Mouse (Mus musculus) central nervous system, embryonic 11.5 days (tissue): ENCODE data around the gene Fcer1g. TPM values are rescaled to one million over a fixed set of nuclear protein-coding genes. Genes with fewer than 3 reads are reported as not detected.

Experiments
- polyA plus RNA-seq: library from polyadenylated mRNA; depleted of rRNA; stranded (reverse); fragments of >200 nt; gene quantifications from 2 replicates; pipeline ENCODE4 v1.2.3, GENCODE M21; 2012; rRNA removed

The Fcer1g gene
- polyA plus RNA-seq = 12.5 and 17.5 TPM in 2 replicates

DNA sequence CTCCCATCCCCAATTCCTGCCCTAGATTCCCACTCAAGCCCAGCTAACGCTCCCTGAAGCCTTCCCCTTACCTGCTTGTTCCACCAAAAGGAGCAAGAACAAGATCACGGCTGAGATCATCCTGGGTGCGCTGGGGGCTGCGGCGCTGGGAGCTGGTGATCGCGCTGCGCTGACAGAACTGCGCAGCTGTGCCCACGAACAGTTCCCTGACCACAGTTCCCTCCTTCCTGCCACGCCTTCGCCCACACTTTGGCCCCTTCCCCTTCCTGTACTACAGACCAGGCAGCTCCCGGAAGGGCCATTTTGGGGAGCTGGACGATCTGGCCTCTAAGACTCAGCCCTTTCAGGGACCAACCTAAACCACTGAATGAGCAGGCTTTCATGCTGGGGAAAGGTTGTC lies at the start of gene Fcer1g:
Gene Fcer1g, minus strand, starts transcription at position 240 of the 400 bp plus-strand sequence.

DNA sequence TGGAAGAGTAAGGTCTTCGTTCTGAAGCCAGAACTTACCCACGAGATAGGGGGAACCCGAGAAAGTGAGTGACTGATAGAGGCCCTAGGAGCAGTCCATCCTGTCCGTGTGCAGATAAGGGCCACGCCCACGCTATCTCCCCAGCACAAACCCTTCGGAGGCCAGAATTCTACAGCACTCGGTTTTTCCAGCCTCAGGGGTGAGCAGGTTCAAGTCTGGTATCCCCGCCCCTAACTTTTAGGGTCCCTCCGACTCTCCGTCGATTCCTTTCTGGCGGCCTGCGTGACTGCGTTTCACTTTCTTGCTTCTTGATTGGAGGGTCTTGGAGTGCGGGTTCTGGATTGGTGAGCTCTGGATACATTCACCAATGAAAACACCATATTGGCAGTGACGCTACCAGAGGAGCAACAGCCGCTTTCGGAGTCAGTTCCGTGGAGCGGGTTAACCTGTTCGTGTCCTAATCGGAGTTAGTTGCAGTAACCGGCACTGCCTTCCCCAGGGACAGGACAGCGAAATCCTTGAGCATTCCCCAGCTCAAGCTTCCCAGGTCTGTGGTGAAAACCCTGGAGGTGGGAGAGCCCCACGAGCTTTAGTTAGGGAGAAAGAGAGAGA lies 46.9 kb upstream of the Fcer1g start, which contains the start of gene Ppox:
Gene Ppox, minus strand, starts transcription at position 271 of the 612 bp plus-strand sequence.

DNA sequence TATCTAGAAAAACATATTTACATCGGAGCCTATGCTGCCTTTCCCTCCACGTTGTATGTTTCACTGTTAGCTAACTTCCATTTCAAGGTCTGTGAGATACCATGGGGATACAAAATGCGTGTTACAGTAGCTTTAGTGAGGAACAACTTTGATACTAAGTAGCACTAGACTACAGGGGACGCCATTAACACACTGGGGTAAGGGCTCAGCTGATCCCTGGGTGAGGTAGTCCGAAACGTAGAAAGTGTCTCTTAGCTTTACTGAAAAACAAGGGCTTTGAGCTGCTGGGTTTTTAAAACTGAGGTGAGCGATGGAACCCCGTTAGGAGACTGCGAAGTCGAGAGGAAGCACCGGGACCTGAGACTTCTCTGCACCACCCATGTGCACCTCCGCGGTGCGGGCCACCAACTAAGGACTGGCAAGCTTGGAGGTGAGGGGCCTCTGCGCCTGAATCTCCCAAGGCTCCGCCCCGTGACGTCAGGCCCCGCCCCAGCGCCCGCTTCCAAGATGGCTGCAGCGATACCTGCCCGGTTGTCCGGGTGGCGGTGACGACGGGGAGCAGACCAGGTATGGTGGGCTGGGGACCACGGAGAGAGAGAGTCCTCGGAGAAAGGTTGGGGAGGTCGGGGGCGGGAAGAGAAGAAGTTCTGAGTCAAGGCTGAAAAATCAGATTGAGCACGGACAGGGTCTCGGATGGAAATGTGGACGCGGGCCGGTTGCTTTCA lies 35.8 kb upstream of the Fcer1g start, which contains the start of gene B4galt3:
Gene B4galt3, plus strand, starts transcription at position 481 of the 725 bp plus-strand sequence.

DNA sequence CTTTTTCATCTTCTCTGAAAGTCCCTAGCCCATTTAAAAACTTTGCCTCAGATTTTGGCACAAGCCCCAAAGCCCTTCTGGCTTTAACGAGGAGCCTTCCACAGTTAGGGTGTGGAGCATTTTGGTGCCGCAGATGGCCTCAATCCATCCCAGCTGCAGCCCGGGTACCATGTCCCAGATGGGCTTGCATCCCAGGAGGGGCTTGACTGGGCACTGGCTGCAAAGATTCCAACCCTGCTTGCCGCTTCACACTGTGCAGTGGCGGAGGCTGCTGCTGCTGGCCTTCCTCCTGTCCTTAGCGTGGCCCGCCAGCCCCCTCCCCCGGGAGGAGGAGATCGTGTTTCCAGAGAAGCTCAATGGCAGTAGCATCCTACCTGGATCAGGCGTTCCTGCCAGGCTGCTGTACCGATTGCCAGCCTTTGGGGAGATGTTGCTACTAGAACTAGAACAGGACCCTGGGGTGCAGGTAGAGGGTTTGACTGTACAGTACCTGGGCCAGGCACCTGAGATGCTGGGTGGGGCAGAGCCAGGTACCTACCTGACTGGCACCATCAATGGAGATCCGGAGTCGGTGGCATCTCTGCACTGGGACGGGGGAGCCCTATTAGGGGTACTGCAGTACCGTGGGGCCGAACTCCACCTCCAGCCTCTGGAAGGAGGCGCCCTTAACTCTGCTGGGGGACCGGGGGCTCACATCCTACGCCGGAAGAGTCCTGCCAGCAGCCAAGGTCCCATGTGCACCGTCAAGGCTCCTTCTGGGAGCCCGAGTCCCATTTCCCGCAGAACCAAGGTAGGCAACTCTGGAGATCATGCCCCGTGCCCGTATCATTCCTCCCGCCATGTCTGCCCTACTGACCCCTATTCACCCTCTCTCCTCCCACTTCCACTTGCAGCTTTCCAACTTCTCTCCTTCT lies 16.8 kb upstream of the Fcer1g start, which contains the start of gene Ndufs2:
Gene Ndufs2, minus strand, starts transcription at position 709 of the 914 bp plus-strand sequence.

DNA sequence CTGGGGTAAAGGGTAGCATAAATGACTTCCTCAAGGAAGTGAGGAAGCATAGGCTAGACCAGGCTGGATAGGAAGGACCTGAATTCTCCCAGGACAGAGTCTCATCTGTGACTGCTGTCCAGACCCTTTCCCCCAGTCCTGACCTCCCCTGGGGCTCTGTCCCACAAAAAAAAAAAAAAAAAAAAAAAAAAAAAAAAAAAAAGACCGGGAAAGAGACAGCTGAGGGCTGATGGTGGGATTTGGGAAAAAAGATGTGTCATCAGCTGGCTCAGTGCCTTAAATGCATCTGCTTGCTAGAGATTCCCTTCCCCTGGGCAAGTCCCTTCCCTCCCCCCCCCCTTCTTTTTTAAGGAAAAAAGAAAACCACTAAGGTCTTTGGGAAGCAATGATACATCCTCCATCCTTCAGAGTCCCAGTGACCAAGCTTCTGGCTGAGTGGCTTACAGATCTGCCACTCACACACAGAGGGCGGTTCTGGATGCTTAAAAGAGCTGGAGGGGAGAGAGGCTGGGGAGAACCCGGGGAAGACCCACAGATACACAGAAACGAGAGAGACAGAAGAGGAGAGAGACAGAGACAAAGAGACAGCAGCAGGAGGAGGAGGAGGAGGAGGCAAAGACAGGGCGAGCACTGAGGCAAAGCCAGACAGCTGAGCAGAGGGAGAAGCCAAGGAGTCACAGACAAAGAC lies 15.9 kb upstream of the Fcer1g start, which contains the start of gene Adamts4:
Gene Adamts4, plus strand, starts transcription at position 509 of the 688 bp plus-strand sequence.

DNA sequence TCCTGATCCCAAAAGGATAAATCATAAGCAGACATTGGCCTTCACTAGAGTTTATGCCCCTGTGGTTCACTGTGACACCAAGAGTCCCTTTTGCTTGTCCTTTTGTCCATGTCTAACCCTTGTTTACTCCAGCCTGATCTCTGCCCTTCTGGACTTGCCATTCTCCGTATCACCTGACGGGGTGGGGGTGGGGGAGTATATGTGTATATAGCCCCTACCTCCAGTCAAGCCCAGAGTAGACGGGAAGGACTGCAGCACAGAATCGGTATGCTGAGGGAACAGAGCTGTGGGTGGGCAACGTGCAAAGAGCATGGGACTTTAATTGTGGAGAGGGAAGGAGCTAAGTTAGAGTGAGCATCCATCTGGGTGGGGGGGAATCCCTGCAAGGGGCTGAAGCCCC lies 9.3 kb downstream of the Fcer1g start, which contains the start of gene Apoa2:
Gene Apoa2, plus strand, starts transcription at position 198 of the 400 bp plus-strand sequence.

DNA sequence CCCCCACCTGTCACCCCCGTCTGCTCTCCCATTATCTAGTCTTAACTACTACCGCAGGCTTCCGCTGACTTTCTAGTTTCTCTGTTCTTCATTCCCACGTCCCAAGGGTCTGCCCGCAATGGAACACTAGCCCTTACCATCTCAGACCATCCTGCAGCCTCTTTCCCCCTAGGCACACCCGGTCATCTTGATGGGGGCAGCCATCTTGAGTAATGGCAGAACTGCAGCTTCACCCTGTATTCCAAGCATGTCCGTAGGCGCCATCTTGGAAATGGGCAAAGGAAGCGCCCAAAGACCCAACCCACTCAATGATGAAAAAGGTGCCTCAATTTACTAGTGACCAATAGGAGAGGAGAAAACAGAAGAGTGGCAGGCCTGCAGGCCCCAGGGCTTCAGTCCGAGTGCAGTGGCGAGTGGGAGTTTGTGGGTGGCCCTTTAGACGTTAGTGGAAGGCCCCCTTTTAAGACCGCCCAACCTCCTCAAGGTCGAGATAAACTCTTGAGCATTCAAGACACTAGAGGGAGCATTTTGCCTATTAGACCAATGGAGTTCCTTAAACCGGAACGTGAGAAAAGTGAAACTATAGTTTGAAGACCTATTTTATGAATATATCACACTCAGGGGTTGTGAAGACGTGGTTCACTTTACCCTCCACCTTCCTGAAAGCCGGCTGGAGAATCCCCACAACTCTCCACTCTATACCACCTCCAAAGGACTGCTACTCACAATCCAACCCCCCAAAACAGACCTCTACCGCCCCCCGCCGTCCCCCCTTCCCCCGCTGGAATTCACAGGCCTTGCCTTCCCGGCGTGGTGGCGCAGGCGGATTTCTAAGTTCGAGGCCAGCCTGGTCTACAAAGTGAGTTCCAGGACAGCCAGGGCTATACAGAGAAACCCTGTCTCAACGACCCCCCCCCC lies 11.7 kb downstream of the Fcer1g start, which contains the start of gene Tomm40l:
Gene Tomm40l, minus strand, starts transcription at position 277 of the 918 bp plus-strand sequence.

DNA sequence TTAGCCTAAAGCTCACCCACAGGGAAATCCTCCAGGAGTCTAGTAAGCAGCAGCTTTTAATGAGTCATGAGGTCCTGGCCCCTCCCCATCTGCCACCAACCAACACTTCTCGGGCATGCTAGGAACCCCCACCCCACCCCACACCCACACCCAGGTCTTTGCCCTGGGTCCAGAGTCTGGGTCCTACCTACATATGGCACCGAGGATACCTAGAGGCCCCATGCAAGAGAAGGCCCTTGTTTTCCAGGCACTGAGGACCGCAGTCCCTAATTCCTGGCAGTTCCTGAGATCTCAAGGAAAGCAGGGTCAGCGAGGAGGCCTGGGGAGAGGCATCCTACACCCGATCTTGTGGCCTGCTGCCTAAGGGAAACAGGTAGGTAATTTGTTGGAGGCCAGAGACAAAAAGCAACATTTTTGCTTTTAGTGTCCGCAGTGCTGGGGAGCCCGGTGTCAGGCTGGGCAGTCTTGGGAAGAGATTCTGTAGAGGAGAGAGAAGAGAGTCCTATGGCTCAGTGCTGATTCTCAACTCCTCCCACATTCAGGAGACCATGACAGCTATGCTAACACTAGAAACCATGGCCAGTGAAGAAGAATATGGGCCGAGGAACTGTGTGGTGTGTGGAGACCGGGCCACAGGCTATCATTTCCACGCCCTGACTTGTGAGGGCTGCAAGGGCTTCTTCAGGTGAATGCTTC lies 20.2 kb downstream of the Fcer1g start, which contains the start of gene Nr1i3:
Gene Nr1i3, plus strand, starts transcription at position 170 of the 696 bp plus-strand sequence.

DNA sequence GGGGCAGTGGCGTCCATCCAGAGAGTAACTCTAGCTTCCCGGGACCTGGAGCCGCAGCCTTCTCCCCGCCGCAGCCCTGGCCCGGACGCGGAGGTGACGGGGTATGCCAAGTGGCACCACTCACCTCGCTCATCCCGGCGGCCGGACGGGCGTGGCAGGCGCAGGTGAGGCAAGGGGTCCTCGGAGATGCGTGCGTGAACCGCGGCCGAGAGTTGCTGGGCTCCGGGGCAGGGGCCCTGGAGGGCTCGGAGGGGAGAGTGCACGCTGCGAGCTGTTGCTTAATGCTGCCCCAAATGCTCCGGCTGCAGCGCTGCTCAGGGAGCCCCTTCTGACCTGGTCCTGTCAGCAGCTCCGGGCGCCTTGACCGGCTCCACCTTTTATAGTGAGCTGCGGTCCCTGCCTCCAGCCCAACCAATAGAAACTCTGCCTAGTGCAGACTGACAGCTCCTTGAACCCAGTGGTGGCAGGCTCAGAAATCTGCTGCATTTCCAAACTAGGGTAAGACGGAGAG lies 38.2 kb downstream of the Fcer1g start, which contains the start of gene Pcp4l1:
Gene Pcp4l1, minus strand, starts transcription at position 382 of the 511 bp plus-strand sequence.

Other genes with a start within 250 kb of the Fcer1g start
- 0.20 and 0.45 TPM in 2 replicates for gene Fcgr4, start 215.4 kb downstream of the Fcer1g start, polyA plus RNA-seq
- gene Fcgr3, start 169.4 kb downstream of the Fcer1g start, polyA plus RNA-seq = 5.1 and 6.4 TPM in 2 replicates
- 3.0 and 3.8 TPM in 2 replicates for gene Cfap126, start 120.4 kb downstream of the Fcer1g start, polyA plus RNA-seq
- 236 and 443 TPM in 2 replicates for gene Sdhc, start 83.8 kb downstream of the Fcer1g start, polyA plus RNA-seq
- gene Mpz, start 83.7 kb downstream of the Fcer1g start, polyA plus RNA-seq = 0.72 and 3.3 TPM in 2 replicates
- 11.0 and 15.7 TPM in 2 replicates for gene Pcp4l1, start 38.1 kb downstream of the Fcer1g start, polyA plus RNA-seq
- gene Nr1i3, start 20.4 kb downstream of the Fcer1g start, polyA plus RNA-seq = 0.02 and 0.04 TPM in 2 replicates
- 29.2 and 29.8 TPM in 2 replicates for gene Tomm40l, start 11.9 kb downstream of the Fcer1g start, polyA plus RNA-seq
- gene Apoa2, start 9.3 kb downstream of the Fcer1g start, polyA plus RNA-seq = 41.5 and 103 TPM in 2 replicates
- 3.2 and 4.1 TPM in 2 replicates for gene Adamts4, start 16.1 kb upstream of the Fcer1g start, polyA plus RNA-seq
- gene Ndufs2, start 17.0 kb upstream of the Fcer1g start, polyA plus RNA-seq = 172 and 189 TPM in 2 replicates
- 47.0 and 62.1 TPM in 2 replicates for gene B4galt3, start 36.0 kb upstream of the Fcer1g start, polyA plus RNA-seq
- 95.5 and 100.0 TPM in 2 replicates for gene Ppox, start 46.8 kb upstream of the Fcer1g start, polyA plus RNA-seq
- 96.3 and 99.2 TPM in 2 replicates for gene Usp21, start 53.6 kb upstream of the Fcer1g start, polyA plus RNA-seq
- gene Ufc1, start 60.7 kb upstream of the Fcer1g start, polyA plus RNA-seq = 65.4 and 89.0 TPM in 2 replicates
- 44.7 and 66.6 TPM in 2 replicates for gene Dedd, start 94.8 kb upstream of the Fcer1g start, polyA plus RNA-seq
- 36.9 and 48.0 TPM in 2 replicates for gene Nit1, start 111.3 kb upstream of the Fcer1g start, polyA plus RNA-seq
- gene Pfdn2, start 111.3 kb upstream of the Fcer1g start, polyA plus RNA-seq = 141 and 293 TPM in 2 replicates
- gene Klhdc9, start 126.4 kb upstream of the Fcer1g start, polyA plus RNA-seq = 1.9 and 2.2 TPM in 2 replicates
- 0.95 and 1.1 TPM in 2 replicates for gene Nectin4, start 135.7 kb upstream of the Fcer1g start, polyA plus RNA-seq
- gene Arhgap30, start 154.6 kb upstream of the Fcer1g start, polyA plus RNA-seq = 0.92 and 1.7 TPM in 2 replicates
- gene Usf1, start 176.9 kb upstream of the Fcer1g start, polyA plus RNA-seq = 99.5 and 131 TPM in 2 replicates
- gene Tstd1, start 184.5 kb upstream of the Fcer1g start, polyA plus RNA-seq = 3.7 and 5.0 TPM in 2 replicates
- 7.0 and 10.3 TPM in 2 replicates for gene F11r, start 203.2 kb upstream of the Fcer1g start, polyA plus RNA-seq